Mouse (Mus musculus): ENCODE results near the gene Kdelr3.

DNA sequence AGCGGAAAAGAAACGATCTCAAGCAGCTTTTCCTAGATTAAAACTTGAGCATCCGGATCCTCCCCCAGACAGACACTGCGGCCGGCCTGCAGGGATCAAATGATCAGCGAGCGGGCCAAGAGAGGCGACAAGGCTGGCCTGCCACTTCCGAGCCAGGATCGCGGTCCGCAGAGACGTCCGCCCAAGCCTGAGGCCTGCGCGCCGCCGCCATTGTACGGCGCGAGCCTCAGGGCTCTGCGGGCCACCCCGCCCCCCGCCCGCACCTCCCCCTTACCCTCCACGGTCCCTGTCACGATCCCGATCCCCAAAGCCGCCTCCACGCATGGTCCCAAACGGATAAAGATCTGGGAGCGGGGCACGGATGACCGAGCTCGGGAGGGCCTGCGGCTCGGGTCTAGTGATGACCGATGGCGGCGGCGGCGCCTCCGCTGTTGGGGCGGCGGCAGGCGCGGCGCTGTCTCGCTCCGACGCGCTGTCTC is 29.7 kb downstream of the Kdelr3 start:
- TF ChIP-seq EP300 (optimal IDR thresholded peaks at IDR 0.05) (no peak), CTCF (IDR thresholded peaks at IDR 0.05; ENCODE audit: low read depth) (no peak)
